Mouse (Mus musculus) neutrophil, adult 5-6 weeks (primary cell): ENCODE results near the gene Syap1. TPM values are rescaled to one million over a fixed set of nuclear protein-coding genes. Genes with fewer than 3 reads are reported as not detected.
"Not testable (repeated sequence)": the region's sequence is repeated elsewhere in the genome, so short reads cannot be mapped to it uniquely, and the experiment has no call there.

Experiments
- ATAC-seq: fragments of 151-379, 151-347 bp; 2 replicates; pipeline ENCODE4 v1.8.0; 2017; ENCODE audit warnings: mild to moderate bottlenecking, moderate TSS enrichment; ENCODE audit not compliant: insufficient number of reproducible peaks, poor library complexity, low FRiP score, severe bottlenecking; ENCODE audit errors: extremely low read depth
- total RNA-seq: library from RNA; stranded (forward); fragments of 200-1000 nt; gene quantifications from 2 replicates; pipeline ENCODE4 v1.2.3, GENCODE M21; 2017

Gene Syap1
- total RNA-seq, 1 experiment from 2014 or later, result 75.7 TPM

- ATAC-seq, result no peak
These were observed 56.1 kb downstream of the Syap1 start for GRCm38 (mm10) chrX:162832101-162832500.

DNA sequence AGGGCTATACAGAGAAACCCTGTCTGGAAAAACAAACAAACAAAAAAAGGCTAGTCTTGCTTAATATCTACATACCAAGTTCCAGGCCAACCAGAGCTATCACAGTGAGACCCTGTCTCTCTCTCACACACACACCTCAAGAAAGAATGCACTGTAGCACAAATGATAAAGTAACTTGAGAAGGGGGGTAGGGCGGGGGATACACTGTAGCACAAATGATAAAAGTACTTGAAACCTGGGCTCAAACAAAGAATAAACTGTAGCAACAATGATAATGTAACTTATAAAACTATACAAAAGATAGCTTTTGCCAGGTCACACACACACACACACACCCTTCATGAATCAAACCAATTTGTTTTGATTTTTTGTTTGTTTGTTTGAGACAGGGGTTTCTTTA lies 56.7 kb downstream of the Syap1 start:
- no peak for ATAC-seq

- no peak for ATAC-seq
These were observed 57.2 kb downstream of the Syap1 start for GRCm38 (mm10) chrX:162831036-162831435.

- not testable (repeated sequence) for ATAC-seq
These were observed 57.9 kb downstream of the Syap1 start for GRCm38 (mm10) chrX:162830313-162830712.

DNA sequence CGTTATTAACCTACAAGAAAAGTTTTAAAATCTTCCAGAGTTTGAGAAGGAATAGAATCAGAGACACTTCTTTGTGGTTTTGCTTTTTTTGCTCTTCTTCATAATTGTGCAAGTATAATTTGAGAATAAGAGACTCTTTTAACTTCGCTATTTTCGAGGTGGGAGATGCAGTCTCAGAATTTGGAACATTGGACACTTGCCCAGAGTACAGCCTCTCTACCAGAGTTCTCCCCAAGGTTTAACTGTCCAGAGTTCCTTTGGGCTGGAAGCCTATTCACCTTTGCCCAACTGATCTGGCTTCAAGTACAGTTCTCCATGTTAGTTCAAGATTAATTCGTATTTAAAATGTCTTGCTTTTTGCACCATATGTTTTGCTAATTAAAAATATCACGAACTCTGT lies 58.5 kb downstream of the Syap1 start:
- ATAC-seq, result no peak

GRCm38 (mm10) chrX:162829203-162829708 lies 59.0 kb downstream of the Syap1 start, which contains the start of gene Txlng:
Gene Txlng, minus strand, starts transcription at chrX:162829454.
- ATAC-seq, result peak; percentile 98

DNA sequence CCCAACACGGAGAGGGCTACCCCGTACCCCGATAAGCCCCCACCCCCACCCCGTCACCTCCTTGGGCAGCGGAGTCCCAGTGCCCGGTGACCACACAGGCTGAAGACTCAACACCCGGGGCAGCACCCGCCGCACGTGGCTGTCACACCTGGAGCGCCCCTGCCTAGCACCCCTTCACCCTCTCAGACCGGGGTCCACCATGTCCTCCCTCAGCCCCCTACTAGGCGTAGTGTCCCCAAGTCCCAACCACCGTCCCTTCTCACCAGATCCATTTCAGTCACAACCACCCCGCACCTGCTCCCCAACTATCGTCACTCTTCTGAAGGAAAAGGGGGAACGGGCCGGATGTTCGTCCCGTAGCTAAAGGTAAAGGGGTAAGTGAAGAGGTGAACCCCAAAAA lies 59.5 kb downstream of the Syap1 start:
- ATAC-seq, result no peak

- ATAC-seq, result no peak
These were observed 60.2 kb downstream of the Syap1 start for GRCm38 (mm10) chrX:162828016-162828415.

Other genes with a start within 250 kb of the Syap1 start
- 0.86 and 1.0 TPM in 2 replicates for gene Reps2, start 244.8 kb downstream of the Syap1 start, total RNA-seq
- gene Rbbp7, start 128.0 kb downstream of the Syap1 start, total RNA-seq, result 61.6 and 69.9 TPM in 2 replicates
- gene Txlng, start 59.0 kb downstream of the Syap1 start, total RNA-seq, result 37.2 and 37.4 TPM in 2 replicates
- 118 and 165 TPM in 2 replicates for gene Ctps2, start 12.8 kb upstream of the Syap1 start, total RNA-seq
- gene S100g, start 76.2 kb upstream of the Syap1 start, total RNA-seq, result not detected in 2 replicates